Mouse (Mus musculus) left cerebral cortex, postnatal 4 days (tissue): ENCODE measurements around the gene Hist1h2bp. TPM values are rescaled to one million over a fixed set of nuclear protein-coding genes. Genes with fewer than 3 reads are reported as not detected.
"Not testable (repeated sequence)": the region's sequence is repeated elsewhere in the genome, so short reads cannot be mapped to it uniquely, and the experiment has no call there.

Experiments used
- DNase-seq: peaks from one replicate; pipeline ENCODE4 v3.0.0-alpha.2; 2022
- intact Hi-C: fragments of 180-260 bp; cut with DNase I; formaldehyde crosslinking; loops from one replicate; pipeline ENCODE4 v1.15.1; 2025
- microRNA-seq: library from miRNA; unstranded; fragments of <30 nt; microRNA quantifications from one replicate; pipeline ENCODE4 v1.2.0, GENCODE M21; 2022
- total RNA-seq, 2 experiments: library from RNA; stranded (reverse); gene quantifications; 2 replicates each; pipeline ENCODE4 v1.2.3; 2021

Hist1h2bp gene
- total RNA-seq, 2 experiments from 2014 or later: 41.6 to 49.7 TPM

- DNase-seq, intact Hi-C loops: not testable (repeated sequence)
Observed at GRCm38 (mm10) chr13:21831418-21832394, 44.4 kb downstream of the Hist1h2bp start, which contains the start of gene Hist1h4n. TSS of gene Hist1h4n (minus strand) at chr13:21832196.

GRCm38 (mm10) chr13:21833461-21833860 is 46.2 kb downstream of the Hist1h2bp start, which contains the start of the genes Hist1h2ap and Hist1h2br:
TSS of gene Hist1h2ap (minus strand) at chr13:21833507.
TSS of gene Hist1h2br (plus strand) at chr13:21833743.
- DNase-seq, intact Hi-C loops: not testable (repeated sequence)

Small RNA genes lying within 50 kb of the gene (microRNA-seq; reads per million reads assigned to microRNA genes)
- gene Gm19658 (not detected), gene Gm44346 (not detected), gene Gm44454 (not detected), gene Gm44466 (not detected)

Other genes starting within 250 kb of the Hist1h2bp start
- gene Olfr1366, start 244.7 kb upstream of the Hist1h2bp start, total RNA-seq: not detected
- gene Olfr1535, start 227.6 kb upstream of the Hist1h2bp start, total RNA-seq: not detected
- gene Olfr1364, start 205.7 kb upstream of the Hist1h2bp start, total RNA-seq: not detected
- gene Olfr1362, start 173.4 kb upstream of the Hist1h2bp start, total RNA-seq: not detected
- not detected for gene Olfr11, start 144.9 kb upstream of the Hist1h2bp start, total RNA-seq
- gene Olfr1361, start 124.1 kb upstream of the Hist1h2bp start, total RNA-seq: not detected
- gene Olfr1360, start 110.1 kb upstream of the Hist1h2bp start, total RNA-seq: not detected
- not detected for gene Olfr1359, start 89.3 kb upstream of the Hist1h2bp start, total RNA-seq
- gene Hist1h2bl, start 71.3 kb upstream of the Hist1h2bp start, total RNA-seq: 100 to 1,000 TPM; 112 to 115 TPM
- gene Hist1h2ai, start 71.0 kb upstream of the Hist1h2bp start, total RNA-seq: 100 to 1,000 TPM; 129 to 178 TPM
- 100 to 1,000 TPM; 159 to 180 TPM for gene Hist1h3h, start 69.8 kb upstream of the Hist1h2bp start, total RNA-seq
- 10 to 100 TPM; 34.8 to 37.4 TPM for gene Hist1h2bm, start 65.4 kb upstream of the Hist1h2bp start, total RNA-seq
- 10 to 100 TPM; 35.9 to 46.7 TPM for gene Hist1h4j, start 52.4 kb upstream of the Hist1h2bp start, total RNA-seq
- 100 to 1,000 TPM; 525 to 563 TPM for gene Hist1h4k, start 37.0 kb upstream of the Hist1h2bp start, total RNA-seq
- gene Hist1h2ak, start 33.6 kb upstream of the Hist1h2bp start, total RNA-seq: 10 to 100 TPM; 59.3 to 67.5 TPM
- gene Hist1h2bn, start 33.3 kb upstream of the Hist1h2bp start, total RNA-seq: 10 to 100 TPM; 57.6 to 68.8 TPM
- 10 to 100 TPM; 55.3 to 56.6 TPM for gene Hist1h1b, start 6.8 kb upstream of the Hist1h2bp start, total RNA-seq
- 100 to 1,000 TPM; 145 to 150 TPM for gene Hist1h3i, start 4.1 kb upstream of the Hist1h2bp start, total RNA-seq
- 10 to 100 TPM; 13.0 to 15.8 TPM for gene Hist1h2an, start 243 bp upstream of the Hist1h2bp start, total RNA-seq
- gene Hist1h2bq, start 22.7 kb downstream of the Hist1h2bp start, total RNA-seq: 100 to 1,000 TPM; 108 to 110 TPM
- not detected for gene Hist1h2ao, start 23.0 kb downstream of the Hist1h2bp start, total RNA-seq
- 100 to 1,000 TPM; 320 to 409 TPM for gene Hist1h4m, start 24.3 kb downstream of the Hist1h2bp start, total RNA-seq
- 10 to 100 TPM; 34.5 to 43.1 TPM for gene Hist1h4n, start 44.7 kb downstream of the Hist1h2bp start, total RNA-seq
- 100 to 1,000 TPM; 184 to 208 TPM for gene Hist1h2ap, start 46.0 kb downstream of the Hist1h2bp start, total RNA-seq
- 100 to 1,000 TPM; 106 to 108 TPM for gene Hist1h2br, start 46.3 kb downstream of the Hist1h2bp start, total RNA-seq
- 10 to 100 TPM; 12.1 to 14.0 TPM for gene Zfp184, start 157.6 kb downstream of the Hist1h2bp start, total RNA-seq
- gene Pom121l2, start 193.7 kb downstream of the Hist1h2bp start, total RNA-seq: under 1 TPM in 1 of 2 experiments, not detected in 1; 0.12 TPM
- gene Prss16, start 222.3 kb downstream of the Hist1h2bp start, total RNA-seq: not detected
- gene Hist1h2ah, start 248.1 kb downstream of the Hist1h2bp start, total RNA-seq: 100 to 1,000 TPM; 126 to 134 TPM
- 100 to 1,000 TPM in 1 of 2 experiments, 10 to 100 TPM in 1; 95.1 to 120 TPM for gene Hist1h2bk, start 248.4 kb downstream of the Hist1h2bp start, total RNA-seq